Mouse (Mus musculus) heart, adult 2 months (tissue): ENCODE results near the gene Timm10.

Experiments used
- CTCF ChIP-seq: fragments of 200-600 bp; IDR thresholded peaks from 2 replicates; pipeline ENCODE4 v1.8.1; 2022; ENCODE audit warnings: antibody characterized with exemption, mild to moderate bottlenecking, moderate library complexity
- EP300 ChIP-seq: fragments of 200-500 bp; IDR thresholded peaks from 2 replicates; pipeline ENCODE4 v1.6.1; 2011; ENCODE audit warnings: low read depth, low read length, control low read depth; ENCODE audit not compliant: insufficient read depth
- POLR2A ChIP-seq: fragments of 200-500 bp; IDR thresholded peaks from 2 replicates; pipeline ENCODE4 v1.6.1; 2011; ENCODE audit warnings: mild to moderate bottlenecking, low read depth, low read length, control low read depth; ENCODE audit not compliant: insufficient read depth

GRCm38 (mm10) chr2:84838993-84839980 is 12.5 kb downstream of the Timm10 start:
- TF ChIP-seq CTCF: no peak
- TF ChIP-seq POLR2A: peak; percentile 37; the same call in 1 of the 2 replicates
- TF ChIP-seq EP300: no peak
